Mouse (Mus musculus) neural tube, embryonic 12.5 days (tissue): Measurements from ENCODE around the gene Sufu. TPM values are rescaled to one million over a fixed set of nuclear protein-coding genes. Genes with fewer than 3 reads are reported as not detected.
A peak's percentile ranks its signal among the peaks of the same experiment; 100 is the strongest.

Experiments used
- ATAC-seq: fragments of 200-750 bp; cut with Nextera tagmentation; 2 replicates; pipeline ENCODE4 v1.8.0; 2017; ENCODE audit warnings: low read depth, mild to moderate bottlenecking, moderate TSS enrichment, moderate library complexity; ENCODE audit not compliant: low FRiP score
- H3K27ac ChIP-seq: fragments of 300-500 bp; sonication (generic); 2 replicates; pipeline ENCODE4 v1.5.1; 2016
- H3K27me3 ChIP-seq: fragments of 300-500 bp; sonication (generic); replicated peaks from 2 replicates; pipeline ENCODE4 v1.6.1; 2016; ENCODE audit warnings: mild to moderate bottlenecking
- H3K36me3 ChIP-seq: fragments of 300-500 bp; sonication (generic); 2 replicates; pipeline ENCODE4 v1.6.1; 2016; ENCODE audit warnings: mild to moderate bottlenecking
- H3K4me1 ChIP-seq: fragments of 300-500 bp; sonication (generic); 2 replicates; pipeline ENCODE4 v1.6.1; 2016
- H3K4me2 ChIP-seq: fragments of 300-500 bp; sonication (generic); replicated peaks from 2 replicates; pipeline ENCODE4 v1.6.1; 2016; ENCODE audit warnings: mild to moderate bottlenecking
- H3K4me3 ChIP-seq: fragments of 300-500 bp; sonication (generic); 2 replicates; pipeline ENCODE4 v1.5.1; 2016
- H3K9ac ChIP-seq: fragments of 300-500 bp; sonication (generic); 2 replicates; pipeline ENCODE4 v1.6.1; 2016; ENCODE audit warnings: mild to moderate bottlenecking
- H3K9me3 ChIP-seq: fragments of 300-500 bp; sonication (generic); 2 replicates; pipeline ENCODE4 v1.6.1; 2016; ENCODE audit warnings: mild to moderate bottlenecking
- WGBS: fragments of 180-500 bp; shearing (Covaris S2); methylation state at CpG from one replicate; pipeline ENCODE4 v1.1.7; 2016; 5-methylcytosine and 5-hydroxymethylcytosine counted together
- polyA plus RNA-seq: library from polyadenylated mRNA; unstranded; fragments of >200 nt; fragmentation: Nextera tagmentation; extraction: Ambion mirVana; gene quantifications from 2 replicates; pipeline ENCODE4 v1.2.1, GENCODE M21; 2016

Gene Sufu
- polyA plus RNA-seq, 1 experiment from 2014 or later: 36.3 TPM

GRCm38 (mm10) chr19:46495136-46495535 is 98.4 kb downstream of the Sufu start:
- no peaks in the 10 kb centered on the region for H3K36me3 ChIP-seq
- H3K27me3 ChIP-seq: no peaks in the 10 kb centered on the region
- H3K4me3 ChIP-seq: no peak overlapping the region
- ATAC-seq: no peak
- H3K4me1 ChIP-seq: peaks cover 5% of the 10 kb centered on the region
- H3K9ac ChIP-seq: no peak overlapping the region
- 87% methylated on average over 8 of the region's 8 CpGs for WGBS
- no peaks in the 10 kb centered on the region for H3K9me3 ChIP-seq
- no peak overlapping the region for H3K27ac ChIP-seq
- no peak overlapping the region for H3K4me2 ChIP-seq

GRCm38 (mm10) chr19:46497230-46497629 is 100.5 kb downstream of the Sufu start:
- Histone ChIP-seq H3K9me3 (no peaks in the 10 kb centered on the region), H3K36me3 (no peaks in the 10 kb centered on the region), H3K4me3 (no peak overlapping the region), H3K9ac (no peak overlapping the region), H3K4me1 (no peaks in the 10 kb centered on the region; the same call in 1 of the 2 replicates), H3K27ac (no peak overlapping the region), H3K4me2 (no peak overlapping the region), H3K27me3 (no peaks in the 10 kb centered on the region)
- 53% methylated on average over 2 of the region's 2 CpGs for WGBS
- ATAC-seq: no peak

GRCm38 (mm10) chr19:46499539-46499835 is 102.8 kb downstream of the Sufu start:
- no peak for ATAC-seq
- H3K27ac ChIP-seq: no peak overlapping the region
- H3K4me1 ChIP-seq: peaks cover 3% of the 10 kb centered on the region
- H3K36me3 ChIP-seq: no peaks in the 10 kb centered on the region
- 1% methylated on average over 3 of the region's 3 CpGs for WGBS
- no peaks in the 10 kb centered on the region for H3K9me3 ChIP-seq
- peak overlapping the region; percentile 45 for H3K4me2 ChIP-seq
- no peaks in the 10 kb centered on the region for H3K27me3 ChIP-seq
- peak overlapping the region; percentile 99; the same call in 1 of the 2 replicates for H3K4me3 ChIP-seq
- no peak overlapping the region for H3K9ac ChIP-seq

- peak; percentile 84 for ATAC-seq
- H3K27me3 ChIP-seq: no peaks in the 10 kb centered on the region
- peak overlapping the region; percentile 100 for H3K9ac ChIP-seq
- H3K4me3 ChIP-seq: peak overlapping the region; percentile 99
- H3K4me2 ChIP-seq: peak overlapping the region; percentile 96
- under 1% methylated on average over 52 of the region's 52 CpGs for WGBS
- H3K36me3 ChIP-seq: peaks cover 2% of the 10 kb centered on the region; the same call in 1 of the 2 replicates
- H3K27ac ChIP-seq: peak overlapping the region; percentile 100
- H3K4me1 ChIP-seq: peaks cover 8% of the 10 kb centered on the region
- no peaks in the 10 kb centered on the region for H3K9me3 ChIP-seq
These were observed 103.3 kb downstream of the Sufu start for GRCm38 (mm10) chr19:46499836-46500580.

GRCm38 (mm10) chr19:46500581-46501341 is 104.1 kb downstream of the Sufu start:
- peaks cover 10% of the 10 kb centered on the region for H3K36me3 ChIP-seq
- peaks cover 16% of the 10 kb centered on the region for H3K4me1 ChIP-seq
- peak overlapping the region; percentile 100 for H3K9ac ChIP-seq
- peak overlapping the region; percentile 100 for H3K27ac ChIP-seq
- H3K27me3 ChIP-seq: no peaks in the 10 kb centered on the region
- H3K4me2 ChIP-seq: peak overlapping the region; percentile 96
- WGBS: under 1% methylated on average over 36 of the region's 50 CpGs
- no peaks in the 10 kb centered on the region for H3K9me3 ChIP-seq
- no peak for ATAC-seq
- peak overlapping the region; percentile 99 for H3K4me3 ChIP-seq

GRCm38 (mm10) chr19:46501401-46502068 is 104.8 kb downstream of the Sufu start, which contains the start of gene Trim8:
TSS of gene Trim8 (plus strand) at chr19:46501702.
- peak within 1 kb of the TSS; percentile 96 for H3K4me2 ChIP-seq
- peak within 1 kb of the TSS; percentile 99 for H3K4me3 ChIP-seq
- no peaks in the 10 kb centered on the region for H3K9me3 ChIP-seq
- peaks cover 16% of the 10 kb centered on the region for H3K36me3 ChIP-seq
- H3K27ac ChIP-seq: peak within 1 kb of the TSS; percentile 100
- H3K9ac ChIP-seq: peak within 1 kb of the TSS; percentile 100
- ATAC-seq: no peak; the same call in 1 of the 2 replicates
- WGBS: 1% methylated on average over 58 of the region's 64 CpGs
- peaks cover 24% of the 10 kb centered on the region for H3K4me1 ChIP-seq
- no peaks in the 10 kb centered on the region for H3K27me3 ChIP-seq

- H3K27ac ChIP-seq: peak overlapping the region; percentile 100
- peak overlapping the region; percentile 96 for H3K4me2 ChIP-seq
- H3K9me3 ChIP-seq: no peaks in the 10 kb centered on the region
- ATAC-seq: no peak
- no peaks in the 10 kb centered on the region for H3K27me3 ChIP-seq
- peaks cover 29% of the 10 kb centered on the region for H3K4me1 ChIP-seq
- H3K36me3 ChIP-seq: peaks cover 16% of the 10 kb centered on the region
- peak overlapping the region; percentile 99 for H3K4me3 ChIP-seq
- under 1% methylated on average over 46 of the region's 46 CpGs for WGBS
- H3K9ac ChIP-seq: peak overlapping the region; percentile 100
These were observed 105.4 kb downstream of the Sufu start for GRCm38 (mm10) chr19:46502069-46502455.

- 0% methylated on average over 53 of the region's 53 CpGs for WGBS
- H3K4me2 ChIP-seq: peak overlapping the region; percentile 96
- H3K27ac ChIP-seq: peak overlapping the region; percentile 100
- peak overlapping the region; percentile 99 for H3K4me3 ChIP-seq
- peak; percentile 2; the same call in 1 of the 2 replicates for ATAC-seq
- H3K4me1 ChIP-seq: peaks cover 35% of the 10 kb centered on the region
- peak overlapping the region; percentile 100 for H3K9ac ChIP-seq
- peaks cover 21% of the 10 kb centered on the region for H3K36me3 ChIP-seq
- no peaks in the 10 kb centered on the region for H3K9me3 ChIP-seq
- H3K27me3 ChIP-seq: no peaks in the 10 kb centered on the region
These were observed 105.9 kb downstream of the Sufu start for GRCm38 (mm10) chr19:46502471-46503166.

- 1% methylated on average over 21 of the region's 21 CpGs for WGBS
These were observed 106.8 kb downstream of the Sufu start for GRCm38 (mm10) chr19:46503351-46504084.

GRCm38 (mm10) chr19:46504085-46504552 is 107.4 kb downstream of the Sufu start:
- Histone ChIP-seq H3K4me2 (peak overlapping the region; percentile 96), H3K27me3 (no peaks in the 10 kb centered on the region), H3K9ac (peak overlapping the region; percentile 100), H3K36me3 (peaks cover 36% of the 10 kb centered on the region), H3K4me1 (peaks cover 50% of the 10 kb centered on the region), H3K27ac (peak overlapping the region; percentile 100), H3K9me3 (no peaks in the 10 kb centered on the region), H3K4me3 (peak overlapping the region; percentile 99)
- no peak for ATAC-seq
- 1% methylated on average over 4 of the region's 4 CpGs for WGBS

More at GRCm38 (mm10) chr19:46503351-46504084, 106.8 kb downstream of the Sufu start:
- peak overlapping the region; percentile 99 for H3K4me3 ChIP-seq
- peak overlapping the region; percentile 100 for H3K27ac ChIP-seq
- H3K36me3 ChIP-seq: peaks cover 30% of the 10 kb centered on the region
- H3K4me2 ChIP-seq: peak overlapping the region; percentile 96
- no peaks in the 10 kb centered on the region for H3K27me3 ChIP-seq
- H3K9ac ChIP-seq: peak overlapping the region; percentile 100
- peaks cover 44% of the 10 kb centered on the region for H3K4me1 ChIP-seq
- ATAC-seq: no peak
- no peaks in the 10 kb centered on the region for H3K9me3 ChIP-seq

- Histone ChIP-seq H3K27me3 (no peaks in the 10 kb centered on the region), H3K27ac (no peak overlapping the region), H3K4me2 (peak overlapping the region; percentile 96), H3K36me3 (peaks cover 42% of the 10 kb centered on the region), H3K9ac (peak overlapping the region; percentile 100), H3K4me1 (peaks cover 58% of the 10 kb centered on the region), H3K4me3 (peak overlapping the region; percentile 99), H3K9me3 (no peaks in the 10 kb centered on the region)
- no peak for ATAC-seq
- WGBS: 65% methylated on average over 9 of the region's 9 CpGs
These were observed 108.2 kb downstream of the Sufu start for GRCm38 (mm10) chr19:46504822-46505417.
